Mouse (Mus musculus) embryonic facial prominence, embryonic 10.5 days (tissue): Measurements from ENCODE around the gene Celf2. TPM values are rescaled to one million over a fixed set of nuclear protein-coding genes. Genes with fewer than 3 reads are reported as not detected.

Source experiments
- DNase-seq: peaks from one replicate; pipeline ENCODE4 v3.0.0-alpha.2; 2017; ENCODE audit warnings: low spot score
- H3K27ac ChIP-seq: fragments of 300-500 bp; sonication (generic); replicated peaks from 2 replicates; pipeline ENCODE4 v1.5.1; 2016; ENCODE audit warnings: mild to moderate bottlenecking
- H3K27me3 ChIP-seq: fragments of 300-500 bp; sonication (generic); replicated peaks from 2 replicates; pipeline ENCODE4 v1.6.1; 2016; ENCODE audit warnings: low read depth, mild to moderate bottlenecking; ENCODE audit not compliant: poor library complexity, severe bottlenecking
- H3K36me3 ChIP-seq: fragments of 300-500 bp; sonication (generic); replicated peaks from 2 replicates; pipeline ENCODE4 v1.6.1; 2016; ENCODE audit warnings: mild to moderate bottlenecking, moderate library complexity
- H3K4me1 ChIP-seq: fragments of 300-500 bp; sonication (generic); 2 replicates; pipeline ENCODE4 v1.6.1; 2016
- H3K4me3 ChIP-seq: fragments of 300-500 bp; sonication (generic); 2 replicates; pipeline ENCODE4 v1.5.1; 2016; ENCODE audit warnings: mild to moderate bottlenecking, moderate library complexity
- H3K9me3 ChIP-seq: fragments of 300-500 bp; sonication (generic); 2 replicates; pipeline ENCODE4 v1.6.1; 2016; ENCODE audit warnings: mild to moderate bottlenecking
- WGBS: fragments of 180-500 bp; shearing (Covaris S2); methylation state at CpG from one replicate; pipeline ENCODE4 v1.1.7; 2016; 5-methylcytosine and 5-hydroxymethylcytosine counted together
- polyA plus RNA-seq: library from polyadenylated mRNA; unstranded; fragments of >200 nt; fragmentation: Nextera tagmentation; extraction: Ambion mirVana; gene quantifications from 2 replicates; pipeline ENCODE4 v1.2.1, GENCODE M21; 2016

Gene Celf2
- polyA plus RNA-seq, 1 experiment from 2014 or later, result 27.7 TPM

DNA sequence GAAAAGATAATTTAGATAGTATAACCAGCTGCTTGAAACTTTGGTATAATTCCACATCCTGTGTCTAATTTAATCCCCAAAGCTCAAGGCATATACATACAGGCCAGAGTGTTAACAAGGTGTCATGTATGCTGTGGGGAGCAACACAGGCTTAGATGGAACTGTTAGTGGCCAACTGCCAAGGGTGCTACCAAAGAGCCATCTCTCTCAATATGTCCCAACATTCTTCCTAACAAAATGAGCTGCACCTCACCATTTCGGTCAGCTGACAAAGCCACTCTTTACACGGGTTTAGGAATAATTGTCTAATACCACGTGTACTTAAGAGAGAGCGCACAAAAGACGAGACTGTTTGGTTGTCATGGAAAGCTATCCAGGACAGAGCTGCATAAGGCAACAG, 782.0 kb downstream of the Celf2 start:
- no peak for DNase-seq
- 88% methylated on average over 5 of the region's 5 CpGs for WGBS
- Histone ChIP-seq H3K27me3 (no peaks in the 10 kb centered on the region), H3K9me3 (no peaks in the 10 kb centered on the region), H3K4me3 (no peak overlapping the region), H3K4me1 (peaks cover 7% of the 10 kb centered on the region), H3K27ac (no peak overlapping the region), H3K36me3 (no peaks in the 10 kb centered on the region)

DNA sequence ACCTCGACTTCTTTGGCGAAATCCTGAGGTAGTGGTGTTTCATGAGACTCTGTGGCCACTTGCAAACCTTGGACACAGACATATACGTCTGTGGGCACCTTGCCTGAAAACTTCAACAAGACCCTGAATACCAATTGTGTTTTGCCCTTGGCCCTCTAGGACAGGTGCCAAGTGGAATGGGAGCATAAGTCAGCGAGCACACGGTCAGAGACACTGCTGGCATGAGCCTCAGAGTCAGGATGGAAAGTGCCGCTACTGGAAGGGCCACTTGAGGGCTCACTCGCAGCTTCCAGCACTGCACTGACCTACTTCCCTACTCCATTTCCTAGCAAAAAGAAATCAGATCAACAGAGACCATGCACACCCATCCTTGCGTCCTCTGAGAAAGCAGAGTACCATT, 783.3 kb downstream of the Celf2 start:
- Histone ChIP-seq H3K9me3 (no peaks in the 10 kb centered on the region), H3K36me3 (no peaks in the 10 kb centered on the region), H3K27ac (no peak overlapping the region), H3K4me3 (no peak overlapping the region), H3K27me3 (peaks cover 1% of the 10 kb centered on the region; the same call in 1 of the 2 replicates), H3K4me1 (peaks cover 20% of the 10 kb centered on the region)
- 82% methylated on average over 8 of the region's 8 CpGs for WGBS
- no peak for DNase-seq

DNA sequence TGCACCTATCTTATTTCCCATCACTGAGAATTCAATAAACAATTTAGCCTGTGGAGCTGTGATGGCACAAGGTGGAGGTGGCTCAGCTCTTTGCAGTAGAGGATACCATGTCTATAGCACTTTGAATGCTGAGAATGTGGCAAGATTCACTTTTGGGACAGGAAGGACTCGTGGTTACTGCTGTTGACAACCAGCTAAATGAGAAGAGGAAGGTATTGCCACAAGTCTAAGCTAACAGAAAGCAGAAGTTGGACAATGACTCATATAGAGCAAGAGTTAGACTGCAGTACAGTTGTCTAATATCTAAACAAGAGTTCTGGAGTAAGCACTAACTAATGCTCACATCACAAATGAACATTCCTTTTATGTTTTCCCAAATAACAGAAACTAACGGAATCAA, 785.8 kb downstream of the Celf2 start:
- H3K4me1 ChIP-seq, result peaks cover 25% of the 10 kb centered on the region
- no peak overlapping the region for H3K27ac ChIP-seq
- H3K36me3 ChIP-seq, result no peaks in the 10 kb centered on the region
- no peak for DNase-seq
- no peak overlapping the region for H3K4me3 ChIP-seq
- peaks cover 3% of the 10 kb centered on the region; the same call in 1 of the 2 replicates for H3K27me3 ChIP-seq
- H3K9me3 ChIP-seq, result no peaks in the 10 kb centered on the region
- WGBS, result 76% methylated on average over 2 of the region's 2 CpGs

DNA sequence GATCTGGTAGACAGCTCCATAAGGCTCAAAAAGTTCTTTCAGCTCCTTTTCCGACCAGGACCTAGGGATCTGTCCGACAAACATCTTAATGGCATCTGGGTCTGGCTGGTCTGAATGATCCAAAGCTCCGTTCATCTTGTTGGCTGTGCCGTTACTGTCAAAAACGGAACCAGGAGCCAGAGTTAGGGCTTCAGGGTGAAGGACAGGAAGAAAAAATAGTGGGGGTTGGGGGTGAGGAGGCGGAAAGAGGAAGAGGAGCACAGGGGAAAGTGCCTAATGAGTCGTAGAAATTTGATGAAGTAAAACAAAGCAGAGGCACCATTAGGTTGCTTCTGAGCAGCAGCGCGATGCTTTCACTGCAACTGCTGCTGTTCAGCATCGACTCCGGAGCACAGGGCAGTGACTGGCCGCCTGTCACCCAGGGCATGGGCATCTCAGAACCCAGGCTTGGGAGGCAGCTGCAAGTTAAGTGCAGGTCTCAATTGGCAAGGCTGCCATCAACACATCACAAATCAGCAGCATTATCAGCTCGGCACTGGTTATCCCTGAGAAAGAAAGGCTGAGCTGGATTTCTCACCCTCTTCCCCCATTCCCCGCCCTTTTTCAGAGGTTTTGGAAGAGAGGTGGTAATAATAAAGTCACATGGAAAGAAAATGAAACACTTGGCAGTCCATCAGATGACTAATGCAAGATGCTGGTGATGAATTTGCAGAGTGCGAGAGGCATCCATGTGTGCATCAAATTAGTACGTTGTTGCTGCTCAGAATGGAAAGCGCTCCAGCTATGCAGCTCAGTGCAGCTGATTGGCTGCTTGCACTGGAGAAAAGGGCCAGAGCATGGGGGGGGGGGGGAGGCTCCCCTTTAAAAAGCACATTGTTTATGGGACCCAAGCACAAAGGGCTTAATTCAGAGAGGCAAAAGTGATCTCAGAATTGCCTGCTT, 787.6 kb downstream of the Celf2 start:
- no peaks in the 10 kb centered on the region for H3K36me3 ChIP-seq
- peak overlapping the region; percentile 50 for H3K4me3 ChIP-seq
- H3K27me3 ChIP-seq, result peaks cover 3% of the 10 kb centered on the region; the same call in 1 of the 2 replicates
- DNase-seq, result peak; percentile 54
- peaks cover 25% of the 10 kb centered on the region for H3K4me1 ChIP-seq
- H3K27ac ChIP-seq, result peak overlapping the region; percentile 75
- H3K9me3 ChIP-seq, result no peaks in the 10 kb centered on the region
- 11% methylated on average over 17 of the region's 17 CpGs for WGBS

DNA sequence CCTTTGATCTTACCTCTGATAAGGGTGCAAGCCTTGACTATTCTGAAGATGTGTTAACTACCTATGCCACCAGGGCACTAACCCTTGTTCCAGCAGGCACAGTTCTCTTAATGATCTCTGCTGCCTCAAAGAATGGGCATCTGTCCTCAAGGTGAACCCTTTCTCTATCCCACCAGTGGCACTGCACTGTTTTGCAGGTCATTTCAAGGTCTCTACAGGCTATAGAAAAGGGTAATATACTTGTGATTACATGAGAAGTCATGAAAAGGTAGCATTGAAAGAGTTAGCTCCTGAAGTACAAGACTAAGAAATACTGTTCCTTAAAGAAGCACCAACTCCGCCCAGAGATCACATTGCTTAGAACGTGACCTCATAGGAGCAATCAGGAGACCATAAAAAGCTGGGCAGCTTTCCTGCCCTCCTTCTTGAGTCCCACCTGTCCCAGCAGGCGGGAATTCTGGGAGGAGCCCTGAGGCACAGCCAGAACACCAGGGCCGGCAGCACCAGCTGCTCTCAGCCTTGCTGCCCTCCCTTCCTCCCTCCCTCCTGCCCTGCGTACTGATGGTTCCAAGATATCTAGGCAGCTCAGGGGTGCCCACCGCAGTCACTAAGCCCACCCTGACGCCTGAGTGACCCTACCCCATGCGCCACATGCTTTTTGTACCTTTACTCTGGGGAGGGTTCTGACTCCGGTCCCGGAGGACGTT, 788.5 kb downstream of the Celf2 start:
- H3K27ac ChIP-seq, result peak overlapping the region; percentile 75
- peaks cover 25% of the 10 kb centered on the region for H3K4me1 ChIP-seq
- H3K27me3 ChIP-seq, result peaks cover 3% of the 10 kb centered on the region; the same call in 1 of the 2 replicates
- no peaks in the 10 kb centered on the region for H3K36me3 ChIP-seq
- WGBS, result 21% methylated on average over 11 of the region's 11 CpGs
- peak overlapping the region; percentile 50 for H3K4me3 ChIP-seq
- H3K9me3 ChIP-seq, result no peaks in the 10 kb centered on the region
- DNase-seq, result peak; percentile 43

DNA sequence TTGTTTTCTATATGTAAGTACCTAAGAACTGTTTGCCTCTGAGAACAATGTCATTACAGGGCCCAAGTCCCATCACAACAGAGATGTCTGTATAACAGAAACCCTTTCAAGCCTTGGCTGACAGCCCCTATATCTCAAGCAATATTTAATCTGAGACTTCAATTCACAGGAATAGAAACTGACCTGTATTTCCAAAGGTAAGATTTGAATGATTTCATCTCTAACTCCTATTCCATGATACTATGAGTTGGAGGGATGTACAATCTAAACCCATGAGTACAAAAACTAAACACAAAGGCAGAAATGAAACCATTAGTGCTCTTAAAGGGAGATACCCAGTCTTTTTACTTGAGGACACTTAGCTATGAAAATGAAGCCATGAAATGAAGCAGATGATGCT, 790.5 kb downstream of the Celf2 start:
- Histone ChIP-seq H3K36me3 (no peaks in the 10 kb centered on the region), H3K27me3 (peaks cover 3% of the 10 kb centered on the region; the same call in 1 of the 2 replicates), H3K27ac (no peak overlapping the region), H3K4me1 (peaks cover 25% of the 10 kb centered on the region), H3K4me3 (no peak overlapping the region), H3K9me3 (no peaks in the 10 kb centered on the region)
- DNase-seq, result no peak

DNA sequence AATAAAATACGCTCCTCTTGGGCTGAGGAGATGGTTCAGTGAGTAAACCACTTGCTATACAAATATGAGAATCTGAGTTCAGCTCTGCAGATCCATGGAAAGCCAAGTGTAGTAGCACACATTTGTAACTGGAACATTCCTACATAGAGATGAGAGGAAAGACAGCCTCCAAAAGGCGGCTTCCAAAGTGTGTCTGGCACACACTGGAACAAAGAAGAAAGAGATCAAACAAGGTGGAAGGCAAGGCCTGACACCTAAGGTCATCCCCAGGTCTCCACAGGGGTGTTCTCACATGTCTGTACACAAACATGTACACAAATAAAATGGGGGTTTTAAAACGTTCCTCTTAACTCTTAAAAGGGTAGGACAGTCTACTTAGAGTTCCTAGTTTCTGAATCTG, 791.4 kb downstream of the Celf2 start:
- 68% methylated on average over 3 of the region's 3 CpGs for WGBS
- Histone ChIP-seq H3K27ac (no peak overlapping the region), H3K4me1 (peaks cover 24% of the 10 kb centered on the region), H3K27me3 (peaks cover 3% of the 10 kb centered on the region; the same call in 1 of the 2 replicates), H3K4me3 (no peak overlapping the region), H3K9me3 (no peaks in the 10 kb centered on the region), H3K36me3 (no peaks in the 10 kb centered on the region)
- no peak for DNase-seq

DNA sequence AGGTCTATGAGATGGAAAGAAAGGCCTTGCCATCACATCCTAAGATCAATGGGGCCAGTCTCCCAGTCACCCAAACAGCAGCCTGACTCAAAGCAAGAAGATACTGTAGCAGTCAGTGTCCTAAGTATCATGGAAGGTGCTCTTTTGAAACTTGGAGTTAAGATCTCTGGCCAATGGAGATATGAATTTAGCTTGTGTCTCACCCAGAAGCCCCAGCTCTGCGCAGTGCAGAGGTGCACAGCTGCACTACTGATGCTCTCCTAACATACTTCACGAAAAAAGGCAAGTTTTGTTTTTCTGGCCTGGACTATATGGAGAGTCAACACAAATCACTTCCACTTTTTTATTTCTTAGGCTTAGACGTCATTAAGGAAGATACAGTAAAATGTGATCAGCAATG, 793.8 kb downstream of the Celf2 start:
- H3K27ac ChIP-seq, result no peak overlapping the region
- no peak overlapping the region for H3K4me3 ChIP-seq
- H3K27me3 ChIP-seq, result no peaks in the 10 kb centered on the region
- H3K4me1 ChIP-seq, result no peaks in the 10 kb centered on the region
- no peaks in the 10 kb centered on the region for H3K9me3 ChIP-seq
- no peaks in the 10 kb centered on the region for H3K36me3 ChIP-seq
- WGBS, result 94% methylated on average over 3 of the region's 3 CpGs
- no peak for DNase-seq

DNA sequence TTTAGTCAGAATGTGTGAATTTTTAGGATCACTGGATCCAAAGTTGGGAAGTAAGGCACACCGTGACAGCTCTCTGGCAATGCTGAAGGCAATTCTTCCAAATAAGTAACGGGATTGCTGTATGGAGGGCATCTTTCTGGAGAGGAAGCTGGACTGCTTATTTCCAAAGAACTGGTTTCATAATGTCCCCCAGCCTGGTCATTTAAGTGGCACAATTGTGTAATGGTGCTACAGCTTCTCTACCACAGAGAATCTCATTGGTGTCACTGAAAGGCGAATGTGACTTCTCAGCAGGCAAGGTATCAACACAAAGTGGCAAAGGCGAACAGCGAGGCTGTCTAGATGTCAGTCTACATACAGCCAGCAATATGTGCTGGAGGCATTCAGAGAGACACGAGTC, 795.8 kb downstream of the Celf2 start:
- H3K36me3 ChIP-seq, result no peaks in the 10 kb centered on the region
- no peak overlapping the region for H3K27ac ChIP-seq
- H3K27me3 ChIP-seq, result no peaks in the 10 kb centered on the region
- H3K4me1 ChIP-seq, result no peaks in the 10 kb centered on the region
- no peak overlapping the region for H3K4me3 ChIP-seq
- no peaks in the 10 kb centered on the region for H3K9me3 ChIP-seq
- no peak for DNase-seq
- 91% methylated on average over 6 of the region's 6 CpGs for WGBS

DNA sequence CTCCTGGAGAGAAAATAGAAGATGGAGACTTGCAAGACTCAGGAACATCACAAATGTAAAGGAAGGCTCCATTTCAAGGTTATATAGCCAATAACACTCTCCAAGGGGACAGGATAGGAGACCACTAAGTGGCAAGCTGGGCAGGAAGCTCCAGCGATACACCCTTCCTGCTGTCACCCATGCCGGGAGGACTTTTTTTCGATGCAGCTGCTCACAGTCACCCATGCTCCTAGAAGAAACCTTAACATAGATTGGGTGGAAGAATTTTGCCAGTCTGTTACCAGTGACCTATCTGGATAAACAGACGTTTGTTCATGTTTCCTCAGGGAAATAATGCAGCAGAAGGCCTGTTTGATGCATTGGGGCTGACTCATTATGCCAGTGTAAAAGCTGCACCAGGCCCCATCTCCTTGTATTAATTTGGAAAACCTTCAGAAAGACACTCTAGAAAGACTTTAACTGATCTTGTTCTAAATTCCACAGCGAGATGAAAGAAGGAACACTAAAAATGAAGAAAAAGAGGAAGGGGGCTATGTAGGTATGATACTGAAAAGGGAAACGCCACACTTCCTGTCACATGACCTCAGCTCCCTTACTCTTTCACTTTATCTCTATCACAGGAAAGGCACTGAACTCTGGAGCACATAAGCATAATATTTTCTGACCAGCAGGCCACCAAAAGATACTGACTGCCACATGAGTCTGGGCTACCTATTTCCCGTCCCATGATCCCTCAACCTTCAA, 798.5 kb downstream of the Celf2 start:
- WGBS, result 86% methylated on average over 7 of the region's 7 CpGs
- no peak for DNase-seq
- Histone ChIP-seq H3K27ac (no peak overlapping the region), H3K4me1 (peaks cover 12% of the 10 kb centered on the region), H3K36me3 (no peaks in the 10 kb centered on the region), H3K4me3 (no peak overlapping the region), H3K9me3 (no peaks in the 10 kb centered on the region), H3K27me3 (no peaks in the 10 kb centered on the region)

DNA sequence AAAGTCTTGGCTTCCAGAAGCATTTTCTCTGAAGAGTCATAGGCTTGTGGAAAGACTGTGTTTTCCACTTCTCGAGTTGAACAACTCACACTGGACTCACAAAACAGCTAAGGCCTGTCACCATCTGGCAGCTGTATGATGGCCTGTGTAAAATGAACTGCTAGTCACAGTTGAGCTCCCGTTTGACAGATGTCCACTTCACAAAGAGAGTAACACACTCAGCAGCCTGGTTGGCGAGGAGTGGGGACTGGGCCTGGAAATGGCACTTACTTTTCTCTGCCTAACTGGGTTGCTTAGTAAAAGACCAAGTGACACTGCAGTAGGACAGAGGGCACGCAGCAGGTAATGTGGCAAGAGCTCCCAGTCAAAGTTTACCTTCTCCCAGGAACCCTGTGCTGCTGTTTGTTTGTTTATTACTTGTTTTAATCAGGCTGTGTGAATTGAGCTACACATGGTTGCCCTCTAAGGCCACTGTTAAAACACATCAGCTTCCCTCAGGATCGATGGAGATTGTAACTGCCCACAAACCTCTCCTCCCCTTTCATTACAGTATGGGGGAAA, 801.3 kb downstream of the Celf2 start:
- Histone ChIP-seq H3K27me3 (no peaks in the 10 kb centered on the region), H3K9me3 (no peaks in the 10 kb centered on the region), H3K4me1 (peaks cover 16% of the 10 kb centered on the region), H3K36me3 (no peaks in the 10 kb centered on the region), H3K4me3 (no peak overlapping the region), H3K27ac (peak overlapping the region; percentile 27; the same call in 1 of the 2 replicates)
- 38% methylated on average over 5 of the region's 5 CpGs for WGBS
- DNase-seq, result no peak

DNA sequence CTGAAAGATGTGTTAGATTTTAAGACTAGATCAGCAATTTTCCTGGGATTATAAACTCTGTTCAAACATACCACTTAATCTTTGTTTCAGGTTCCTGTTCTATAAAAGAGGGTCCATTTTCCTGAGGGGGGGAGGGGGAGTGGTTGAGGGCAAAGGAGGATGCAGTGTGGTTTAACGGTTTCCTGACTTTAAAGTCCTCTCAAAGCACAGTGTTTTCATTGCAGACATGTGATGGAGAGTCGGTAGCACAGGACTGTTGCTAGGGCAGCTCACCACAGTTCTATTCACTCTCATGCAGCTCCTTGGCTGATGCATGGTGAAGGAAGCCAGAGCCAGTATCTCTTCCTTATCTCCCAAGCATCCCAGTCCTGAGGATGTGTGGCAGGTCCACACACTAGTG, 802.1 kb downstream of the Celf2 start:
- DNase-seq, result no peak
- Histone ChIP-seq H3K4me1 (peaks cover 16% of the 10 kb centered on the region), H3K9me3 (no peaks in the 10 kb centered on the region), H3K27ac (no peak overlapping the region), H3K27me3 (no peaks in the 10 kb centered on the region), H3K36me3 (no peaks in the 10 kb centered on the region), H3K4me3 (no peak overlapping the region)
- 42% methylated on average over 2 of the region's 2 CpGs for WGBS
